Mouse (Mus musculus) spleen, postnatal 14 days (tissue): ENCODE data around the gene AW209491.

ENCODE experiments used
- DNase-seq, 2 experiments: peaks; one replicate each; pipeline ENCODE4 v3.0.0; 2021 to 2022; ENCODE audit warnings: low spot score in 2 of 2

Gene AW209491

DNA sequence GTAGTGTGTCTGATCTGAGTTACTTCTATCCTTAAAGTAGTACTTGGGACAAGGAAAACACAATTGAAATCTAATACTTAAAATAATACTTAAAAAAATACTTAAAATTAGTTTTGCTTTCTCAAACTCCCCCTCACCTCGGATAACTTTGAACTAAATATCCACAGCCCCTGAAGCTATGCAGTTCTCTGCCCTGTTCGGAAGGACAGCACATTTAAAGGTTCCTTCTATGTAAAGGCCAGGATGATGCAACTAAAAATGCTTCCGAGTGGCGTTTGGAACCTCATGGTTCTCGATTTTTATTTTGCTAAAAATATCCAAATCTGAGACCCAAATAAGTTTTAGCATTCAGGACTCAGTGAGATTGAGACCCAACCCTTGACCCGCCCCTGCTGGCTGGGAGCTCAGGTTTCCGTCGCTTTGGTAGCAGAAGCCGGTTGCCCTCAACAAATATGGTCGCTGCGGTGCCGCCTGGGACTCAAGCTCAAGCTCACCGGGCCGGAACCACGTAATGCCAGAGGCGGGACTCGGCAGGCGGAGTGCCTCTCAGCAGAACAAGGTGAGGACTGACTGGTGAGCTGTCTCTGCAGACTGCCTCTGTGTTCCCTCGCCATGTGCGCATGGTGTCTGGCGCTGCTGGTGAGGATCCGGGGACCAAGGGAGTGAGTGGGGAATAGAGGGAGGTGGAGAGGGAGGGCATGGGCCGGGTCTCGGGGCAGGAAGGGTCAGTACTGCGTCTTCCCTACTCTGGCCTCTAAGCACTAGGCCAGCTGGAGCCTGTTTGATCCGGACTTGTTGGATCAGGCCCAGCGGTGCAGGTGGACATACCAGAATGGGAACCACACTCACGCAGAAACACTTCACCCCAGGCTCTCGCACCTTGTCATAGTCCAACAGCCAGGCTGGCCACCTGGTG is at the start of gene AW209491:
Gene AW209491, plus strand, starts transcription at position 429 of the 916 bp plus-strand sequence.
- peak; percentile 77 to 80 for DNase-seq

DNA sequence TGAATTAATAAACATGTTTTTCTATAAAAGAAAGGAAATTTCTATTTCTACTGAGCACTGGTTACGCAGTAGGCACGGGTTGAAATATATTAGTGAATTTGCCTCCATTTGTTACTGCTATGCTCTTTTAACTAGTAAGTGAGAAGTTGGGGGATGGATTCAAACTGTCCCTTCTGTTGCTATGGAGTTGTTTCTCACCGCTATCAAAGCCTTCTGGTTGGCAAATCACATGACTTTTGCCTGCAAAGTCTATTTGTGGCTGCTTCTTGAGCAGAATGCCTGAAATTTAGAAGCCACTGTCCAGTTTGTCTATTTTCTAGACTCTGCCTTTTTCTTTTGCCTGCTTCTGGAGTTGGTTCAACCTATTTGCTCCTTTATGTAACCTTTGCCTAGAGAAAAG is 49.6 kb upstream of the AW209491 start:
- no peak for DNase-seq

DNA sequence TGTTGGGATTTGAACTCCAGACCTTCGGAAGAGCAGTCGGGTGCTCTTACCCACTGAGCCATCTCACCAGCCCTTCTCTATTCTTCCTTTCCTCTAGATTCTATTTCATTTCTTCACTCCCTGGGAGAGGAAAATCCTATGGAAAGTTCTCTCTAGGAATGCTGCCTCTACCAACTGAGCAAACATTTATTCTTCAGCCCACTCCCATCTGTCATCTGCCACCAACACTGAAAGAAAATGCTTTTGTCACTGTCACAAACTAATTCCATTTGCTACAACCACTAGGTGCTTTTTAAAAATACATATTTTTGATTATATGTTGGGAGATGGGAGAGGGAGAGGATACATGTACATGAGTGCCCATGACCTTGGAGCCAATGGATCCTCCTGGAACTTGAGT is 27.2 kb upstream of the AW209491 start:
- no peak for DNase-seq

DNA sequence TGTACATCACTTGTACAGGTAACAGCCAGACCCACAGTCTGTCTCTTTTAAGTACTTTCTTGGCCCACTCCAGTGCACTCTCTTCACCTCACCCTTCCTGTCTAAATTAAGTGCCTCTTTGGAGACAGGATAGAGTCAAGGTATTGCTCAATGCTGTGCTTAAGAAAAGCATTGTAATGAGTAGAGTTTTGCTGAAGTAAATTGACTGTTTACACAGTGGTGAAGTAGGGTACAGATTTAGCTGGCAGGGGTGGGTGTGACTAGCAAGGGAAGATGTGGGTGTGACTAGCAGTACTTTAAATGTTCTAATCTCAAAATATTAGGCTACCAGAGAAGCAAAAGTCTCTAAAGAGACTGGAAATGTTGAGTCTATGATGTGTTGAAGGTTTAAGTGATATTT is 22.3 kb upstream of the AW209491 start:
- no peak for DNase-seq

DNA sequence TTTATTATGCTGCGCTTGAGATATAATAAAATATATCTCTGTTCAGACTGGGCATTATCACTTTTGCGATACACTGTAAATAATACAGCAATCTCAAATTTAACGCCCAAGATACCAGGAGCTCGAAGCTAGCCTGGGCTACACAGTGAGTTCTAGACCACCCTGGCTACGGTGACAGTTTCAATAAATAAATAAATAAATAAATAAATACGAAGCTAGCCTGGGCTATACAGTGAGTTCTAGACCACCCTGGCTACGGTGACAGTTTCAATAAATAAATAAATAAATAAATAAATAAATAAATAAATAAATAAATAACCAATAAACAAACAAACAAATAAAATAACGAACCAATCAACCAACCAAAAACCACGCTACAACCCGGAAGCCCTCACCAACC is 17.5 kb upstream of the AW209491 start:
- DNase-seq = no peak

DNA sequence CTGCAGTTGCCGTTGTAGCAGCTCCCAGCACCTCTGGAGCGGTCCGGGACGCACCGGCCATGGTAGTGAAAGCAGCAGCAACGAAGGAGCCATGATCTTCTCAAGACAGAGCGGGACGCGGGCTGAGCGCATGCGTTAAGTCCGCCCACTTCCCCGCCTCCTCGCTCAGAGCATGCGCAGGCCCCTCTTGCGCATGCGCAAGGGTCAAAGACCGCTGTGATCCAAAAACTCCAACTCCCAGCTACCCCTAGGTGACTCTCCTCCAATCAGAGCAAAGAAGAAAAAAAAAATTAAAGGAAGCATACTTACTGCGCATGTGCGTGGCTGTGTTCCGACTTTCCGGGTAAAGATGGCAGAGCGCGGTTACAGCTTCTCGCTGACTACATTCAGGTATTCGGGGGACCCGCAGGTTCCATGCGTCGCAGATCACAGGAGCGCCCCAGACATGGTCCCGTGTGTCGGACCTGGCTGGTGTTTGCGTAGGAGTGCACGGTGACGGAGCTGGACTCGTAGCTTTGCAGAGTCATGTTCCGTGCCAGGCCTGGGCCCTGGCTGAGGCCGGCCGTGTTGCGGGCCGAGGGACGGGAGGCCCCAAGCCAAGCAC is 16.9 kb upstream of the AW209491 start, which contains the start of the genes Mrpl32 and Psma2:
Gene Mrpl32, minus strand, starts transcription at position 240 of the 604 bp plus-strand sequence.
Gene Psma2, plus strand, starts transcription at position 315 of the 604 bp plus-strand sequence.
- DNase-seq = peak; percentile 94 to 97

DNA sequence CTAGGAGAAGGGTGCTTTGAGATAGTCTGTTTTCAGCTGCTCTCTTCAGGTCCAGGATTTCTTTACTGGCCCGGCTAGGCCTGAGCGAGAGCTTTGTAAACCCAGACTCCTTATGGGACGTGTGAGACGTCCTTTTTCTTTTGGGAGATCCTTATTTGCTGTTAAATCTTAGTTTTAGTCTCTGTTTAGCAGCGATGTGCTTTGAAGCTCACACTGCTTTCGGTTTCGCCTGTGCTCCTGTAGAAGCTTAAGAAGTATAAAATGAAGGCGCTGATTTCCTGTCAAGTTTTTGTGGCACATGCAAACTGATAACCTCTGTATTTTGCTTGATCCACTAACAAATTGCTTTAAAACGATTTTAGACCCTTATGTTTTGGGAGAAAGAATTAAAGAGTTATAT is 16.4 kb upstream of the AW209491 start:
- DNase-seq = no peak

DNA sequence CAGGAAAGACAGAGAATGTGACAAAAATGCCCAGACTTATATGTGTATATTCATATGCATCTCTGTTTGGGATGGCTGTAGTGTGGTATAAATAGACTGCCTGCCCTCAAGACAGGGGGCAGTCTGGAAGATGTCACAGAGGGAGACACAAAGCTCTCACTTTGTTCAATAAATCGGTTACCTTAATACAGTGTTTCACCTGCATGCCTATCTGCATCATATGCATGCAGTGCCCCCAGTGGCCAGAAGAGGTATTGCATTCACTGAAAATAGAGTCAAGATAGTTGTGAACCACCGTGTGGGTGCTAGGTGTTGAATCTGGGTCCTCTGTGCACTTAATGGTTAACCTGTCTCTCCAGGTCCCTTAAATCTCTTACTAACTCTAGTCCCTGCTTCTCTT is 11.2 kb upstream of the AW209491 start:
- peak; percentile 39 to 73 for DNase-seq

DNA sequence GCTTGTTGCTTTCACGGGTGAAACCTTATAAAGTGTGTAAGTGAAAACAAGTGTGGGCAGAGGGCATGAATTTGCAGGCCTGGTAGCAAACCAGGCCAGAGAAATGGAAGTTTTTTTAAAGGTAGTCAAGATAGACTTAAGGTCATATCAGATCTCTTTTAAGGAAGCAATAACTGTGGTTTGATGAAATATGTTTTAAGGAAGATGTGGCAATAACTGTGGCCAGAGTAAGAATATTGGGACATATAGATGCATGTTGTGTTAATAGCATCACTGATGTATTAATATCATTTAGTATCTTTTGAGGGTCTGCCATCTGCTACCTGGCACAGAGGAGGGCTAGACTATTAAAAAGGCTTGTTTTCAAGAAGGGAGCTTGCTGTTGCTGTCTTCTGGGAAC is 10.0 kb downstream of the AW209491 start:
- no peak for DNase-seq

DNA sequence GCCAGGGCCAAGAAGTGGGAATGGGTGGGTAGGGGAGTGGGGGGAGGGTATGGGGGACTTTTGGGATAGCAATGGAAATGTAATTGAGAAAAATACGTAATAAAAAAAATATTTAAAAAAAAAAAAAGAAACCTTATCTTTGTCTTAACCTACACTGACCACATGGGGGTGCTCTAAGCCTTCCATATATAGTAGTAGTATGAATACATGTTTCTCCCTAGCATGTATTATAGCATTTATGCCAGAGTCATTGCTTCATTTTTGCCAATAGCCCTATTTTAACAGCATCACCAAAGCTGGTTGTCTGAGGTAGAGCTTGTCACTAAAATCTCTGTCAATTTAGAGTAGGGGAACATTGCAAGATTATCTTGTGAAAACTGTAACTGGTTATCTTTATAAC is 19.3 kb downstream of the AW209491 start:
- DNase-seq = no peak

DNA sequence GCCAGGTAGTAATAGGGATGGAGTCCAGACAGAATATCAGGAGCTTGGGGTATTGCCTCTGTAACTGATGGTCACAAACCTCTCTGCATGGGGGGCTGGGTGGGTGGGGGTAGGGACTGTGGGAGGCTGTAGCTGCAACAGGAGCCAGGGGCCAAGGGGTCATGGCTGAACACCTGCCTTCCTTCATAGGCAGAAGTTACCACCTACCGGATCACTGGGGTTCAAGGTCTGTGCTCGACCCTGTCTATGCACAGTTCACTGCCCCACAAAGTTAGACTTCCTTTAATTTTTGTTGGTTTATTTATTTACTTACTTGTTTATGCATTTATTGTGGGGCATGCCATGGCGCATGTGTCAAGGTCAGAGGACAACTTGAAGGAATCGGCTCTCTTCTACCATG is 37.2 kb downstream of the AW209491 start:
- no peak for DNase-seq

DNA sequence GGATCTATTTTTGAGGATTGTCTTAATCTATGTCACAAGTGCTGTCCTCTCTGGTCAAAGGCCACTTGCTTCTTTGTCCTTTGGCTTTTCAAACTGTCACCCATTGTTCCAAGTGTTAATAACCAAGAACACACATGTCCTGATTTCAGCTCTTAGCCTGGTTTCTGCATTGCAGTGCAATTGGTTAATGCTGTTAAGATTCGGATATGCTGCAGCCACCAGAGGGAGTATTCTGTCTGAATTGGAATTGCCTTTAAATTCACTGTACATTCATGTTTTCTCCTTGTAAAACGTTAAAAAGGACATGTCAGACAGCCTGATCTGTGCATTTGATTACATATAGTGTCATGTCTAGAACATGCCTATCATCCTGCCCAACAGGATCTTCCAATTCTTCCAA is 40.4 kb downstream of the AW209491 start:
- no peak for DNase-seq
